Mouse (Mus musculus): ENCODE measurements around the gene Ell2. TPM values are rescaled to one million over a fixed set of nuclear protein-coding genes. Genes with fewer than 3 reads are reported as not detected.

Ell2 gene
- polyA plus RNA-seq, 1 experiment: 41.5 TPM

GRCm38 (mm10) chr13:75788178-75788577 lies 81.6 kb downstream of the Ell2 start:
- Histone ChIP-seq H3K4me1 (ENCODE audit: control insufficient read depth, insufficient read depth, low read length) (no peaks in the 10 kb centered on the region), H3K4me3 (ENCODE audit: low read depth, low read length) (no peak overlapping the region)

DNA sequence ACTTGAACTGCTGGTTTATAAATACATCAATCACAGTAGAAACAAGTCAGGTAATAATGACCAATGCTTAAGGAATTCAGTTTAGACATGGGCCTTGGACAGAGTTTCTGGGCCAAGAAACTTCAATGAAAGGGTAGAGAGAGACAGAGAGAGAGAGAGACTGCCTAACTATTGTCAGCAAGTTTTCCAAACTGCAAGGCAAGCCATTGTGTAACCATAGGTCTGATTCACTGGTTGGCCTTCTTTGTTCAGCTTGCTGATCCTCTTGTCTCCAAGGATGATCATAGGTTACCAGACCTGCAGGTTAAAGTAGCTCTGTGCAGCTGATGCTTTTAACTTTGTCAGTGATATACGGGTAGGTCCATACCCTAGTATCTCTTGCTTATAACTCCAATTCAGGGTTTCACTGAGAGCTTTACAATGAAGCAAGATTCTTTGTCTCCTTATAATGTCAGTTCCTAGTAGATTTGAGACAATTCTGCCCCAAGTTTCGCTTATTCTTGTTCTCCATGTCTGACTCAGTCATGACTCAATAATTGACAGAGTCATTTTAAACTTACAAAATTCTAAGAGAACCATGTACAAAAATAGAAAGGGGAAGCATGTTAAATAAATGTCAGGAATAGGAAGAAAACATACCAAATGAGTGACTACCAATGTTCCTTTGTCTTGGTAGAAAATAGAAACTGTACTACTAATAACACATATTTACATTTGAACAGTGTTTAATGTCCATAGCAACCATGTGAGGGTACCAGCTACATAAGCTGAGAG lies 82.7 kb downstream of the Ell2 start:
- Histone ChIP-seq H3K27ac (ENCODE audit: insufficient read depth, low read length) (no peak overlapping the region), H3K27me3 (ENCODE audit: control insufficient read depth, insufficient read depth, low read length, poor library complexity, severe bottlenecking) (no peaks in the 10 kb centered on the region), H3K9me3 (replicated peaks; ENCODE audit: control insufficient read depth, insufficient read depth, low read length, poor library complexity, severe bottlenecking) (no peaks in the 10 kb centered on the region), H3K36me3 (ENCODE audit: control insufficient read depth, insufficient read depth, low read length, poor library complexity, severe bottlenecking) (no peaks in the 10 kb centered on the region), H3K4me1 (ENCODE audit: control insufficient read depth, insufficient read depth, low read length) (peaks cover 1% of the 10 kb centered on the region), H3K4me3 (ENCODE audit: low read depth, low read length) (no peak overlapping the region), H3K9ac (ENCODE audit: low read depth, poor library complexity, severe bottlenecking) (no peak overlapping the region)
- TF ChIP-seq CTCF (IDR thresholded peaks at IDR 0.05; ENCODE audit: low read depth, low read length) (no peak), POLR2A (IDR thresholded peaks at IDR 0.05; ENCODE audit: insufficient read depth, low read length) (no peak), EP300 (IDR thresholded peaks at IDR 0.05; ENCODE audit: insufficient read depth, low read depth, low read length) (no peak)

More at GRCm38 (mm10) chr13:75788178-75788577, 81.6 kb downstream of the Ell2 start:
- Histone ChIP-seq H3K27ac (ENCODE audit: insufficient read depth, low read length) (no peak overlapping the region), H3K9ac (ENCODE audit: low read depth, poor library complexity, severe bottlenecking) (no peak overlapping the region), H3K27me3 (ENCODE audit: control insufficient read depth, insufficient read depth, low read length, poor library complexity, severe bottlenecking) (no peaks in the 10 kb centered on the region), H3K9me3 (replicated peaks; ENCODE audit: control insufficient read depth, insufficient read depth, low read length, poor library complexity, severe bottlenecking) (no peaks in the 10 kb centered on the region), H3K36me3 (ENCODE audit: control insufficient read depth, insufficient read depth, low read length, poor library complexity, severe bottlenecking) (no peaks in the 10 kb centered on the region)
- no peak for TF ChIP-seq CTCF (IDR thresholded peaks at IDR 0.05; ENCODE audit: low read depth, low read length)
- TF ChIP-seq POLR2A (IDR thresholded peaks at IDR 0.05; ENCODE audit: insufficient read depth, low read length): no peak
- TF ChIP-seq EP300 (IDR thresholded peaks at IDR 0.05; ENCODE audit: insufficient read depth, low read depth, low read length): no peak

DNA sequence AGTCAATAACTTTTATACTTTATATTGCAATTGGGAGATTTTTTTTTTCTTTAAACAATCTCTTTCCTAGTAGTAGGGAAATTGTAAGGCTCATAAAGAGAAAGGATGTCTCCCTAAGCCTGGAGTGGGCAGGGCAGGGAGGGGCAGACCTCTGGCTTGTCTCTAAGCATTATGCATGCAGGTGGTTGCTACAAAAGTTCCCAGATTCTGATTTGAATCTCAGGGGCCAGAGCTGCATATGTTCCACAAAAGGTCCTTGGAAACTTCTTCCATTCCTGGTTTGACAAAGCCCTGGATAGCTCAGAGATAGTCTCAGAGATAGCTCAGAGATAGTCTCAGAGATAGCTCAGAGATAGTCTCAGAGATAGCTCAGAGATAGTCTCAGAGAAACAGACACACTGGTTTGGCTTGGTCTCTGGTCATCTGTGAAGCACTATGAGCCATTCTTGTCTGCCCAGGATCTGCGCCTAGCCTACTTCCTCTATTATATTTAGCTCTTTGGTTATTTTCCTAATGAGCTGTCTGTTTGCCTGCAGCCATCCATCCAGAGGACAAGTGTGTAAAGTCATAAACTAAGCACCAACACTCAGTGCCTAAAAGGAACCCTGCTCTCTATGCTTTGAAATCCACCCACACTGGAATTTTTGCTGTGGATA lies 84.1 kb downstream of the Ell2 start:
- H3K4me1 ChIP-seq (ENCODE audit: control insufficient read depth, insufficient read depth, low read length): peaks cover 3% of the 10 kb centered on the region
- H3K27ac ChIP-seq (ENCODE audit: insufficient read depth, low read length): no peak overlapping the region
- no peak overlapping the region for H3K9ac ChIP-seq (ENCODE audit: low read depth, poor library complexity, severe bottlenecking)
- H3K4me3 ChIP-seq (ENCODE audit: low read depth, low read length): no peak overlapping the region
- H3K27me3 ChIP-seq (ENCODE audit: control insufficient read depth, insufficient read depth, low read length, poor library complexity, severe bottlenecking): no peaks in the 10 kb centered on the region
- H3K9me3 ChIP-seq (replicated peaks; ENCODE audit: control insufficient read depth, insufficient read depth, low read length, poor library complexity, severe bottlenecking): no peaks in the 10 kb centered on the region
- TF ChIP-seq CTCF (IDR thresholded peaks at IDR 0.05; ENCODE audit: low read depth, low read length) (no peak), POLR2A (IDR thresholded peaks at IDR 0.05; ENCODE audit: insufficient read depth, low read length) (no peak), EP300 (IDR thresholded peaks at IDR 0.05; ENCODE audit: insufficient read depth, low read depth, low read length) (no peak)
- no peaks in the 10 kb centered on the region for H3K36me3 ChIP-seq (ENCODE audit: control insufficient read depth, insufficient read depth, low read length, poor library complexity, severe bottlenecking)

GRCm38 (mm10) chr13:75793863-75794629 lies 87.5 kb downstream of the Ell2 start:
- Histone ChIP-seq H3K4me1 (ENCODE audit: control insufficient read depth, insufficient read depth, low read length) (peaks cover 3% of the 10 kb centered on the region), H3K9me3 (replicated peaks; ENCODE audit: control insufficient read depth, insufficient read depth, low read length, poor library complexity, severe bottlenecking) (no peaks in the 10 kb centered on the region), H3K4me3 (ENCODE audit: low read depth, low read length) (no peak overlapping the region), H3K9ac (ENCODE audit: low read depth, poor library complexity, severe bottlenecking) (no peak overlapping the region), H3K36me3 (ENCODE audit: control insufficient read depth, insufficient read depth, low read length, poor library complexity, severe bottlenecking) (no peaks in the 10 kb centered on the region), H3K27ac (ENCODE audit: insufficient read depth, low read length) (no peak overlapping the region; the same call in 1 of the 2 replicates), H3K27me3 (ENCODE audit: control insufficient read depth, insufficient read depth, low read length, poor library complexity, severe bottlenecking) (no peaks in the 10 kb centered on the region)
- TF ChIP-seq CTCF (IDR thresholded peaks at IDR 0.05; ENCODE audit: low read depth, low read length) (no peak), POLR2A (IDR thresholded peaks at IDR 0.05; ENCODE audit: insufficient read depth, low read length) (no peak), EP300 (IDR thresholded peaks at IDR 0.05; ENCODE audit: insufficient read depth, low read depth, low read length) (no peak)

DNA sequence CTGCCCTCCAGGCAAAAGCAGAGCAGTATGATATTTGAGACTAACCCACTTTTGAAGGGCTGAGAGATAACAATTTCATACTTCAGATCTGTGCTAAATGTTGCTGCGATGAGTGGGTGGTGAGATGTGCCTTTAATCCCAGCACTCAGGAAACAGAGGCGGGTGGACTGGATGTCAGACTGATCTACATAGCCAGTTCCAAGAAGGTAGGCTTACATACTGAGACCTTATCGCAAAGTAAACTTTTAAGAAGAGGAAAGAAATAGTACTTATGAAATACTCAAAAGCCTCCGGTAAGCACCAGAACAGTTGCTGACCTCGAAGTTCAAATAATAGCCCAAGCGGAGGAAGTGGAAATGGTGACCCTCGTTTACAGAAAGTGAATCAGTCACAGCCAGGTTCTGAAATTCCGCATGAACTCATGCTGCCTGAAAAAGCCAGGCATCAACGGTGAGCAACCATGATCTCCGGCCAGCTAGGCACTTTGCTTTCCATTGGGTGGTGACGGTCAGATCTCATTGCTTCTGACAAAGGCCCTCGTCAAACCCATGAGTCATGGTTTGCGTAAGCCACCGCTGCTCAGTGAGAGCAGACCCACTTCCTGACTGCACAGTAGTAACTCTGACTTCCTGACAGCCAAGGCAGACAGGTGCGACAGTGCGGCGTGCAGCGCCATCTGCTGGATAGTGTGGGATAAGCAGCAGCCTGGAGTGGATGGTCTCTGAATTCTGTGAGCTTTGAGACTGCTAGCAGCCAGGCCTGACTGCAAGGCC lies 91.0 kb downstream of the Ell2 start:
- no peak overlapping the region for H3K4me3 ChIP-seq (ENCODE audit: low read depth, low read length)
- no peak overlapping the region for H3K27ac ChIP-seq (ENCODE audit: insufficient read depth, low read length)
- no peak overlapping the region for H3K9ac ChIP-seq (ENCODE audit: low read depth, poor library complexity, severe bottlenecking)
- no peaks in the 10 kb centered on the region for H3K27me3 ChIP-seq (ENCODE audit: control insufficient read depth, insufficient read depth, low read length, poor library complexity, severe bottlenecking)
- no peaks in the 10 kb centered on the region for H3K9me3 ChIP-seq (replicated peaks; ENCODE audit: control insufficient read depth, insufficient read depth, low read length, poor library complexity, severe bottlenecking)
- peaks cover 3% of the 10 kb centered on the region for H3K4me1 ChIP-seq (ENCODE audit: control insufficient read depth, insufficient read depth, low read length)
- H3K36me3 ChIP-seq (ENCODE audit: control insufficient read depth, insufficient read depth, low read length, poor library complexity, severe bottlenecking): no peaks in the 10 kb centered on the region
- TF ChIP-seq CTCF (IDR thresholded peaks at IDR 0.05; ENCODE audit: low read depth, low read length): peak; percentile 100
- peak; percentile 85 for TF ChIP-seq EP300 (IDR thresholded peaks at IDR 0.05; ENCODE audit: insufficient read depth, low read depth, low read length)
- no peak for TF ChIP-seq POLR2A (IDR thresholded peaks at IDR 0.05; ENCODE audit: insufficient read depth, low read length)
